Mouse (Mus musculus) frontal cortex, postnatal 10 days (tissue): Measurements from ENCODE around the gene D2hgdh.

Experiments
- DNase-seq, 2 experiments: peaks; one replicate each; pipeline ENCODE4 v3.0.0; 2022; ENCODE audit warnings: low spot score in 2 of 2, mixed read lengths in 1 of 2

Gene D2hgdh

GRCm38 (mm10) chr1:93824609-93825008 is at the start of gene D2hgdh:
Gene D2hgdh (plus strand): TSS chr1:93824909.
- DNase-seq, result no peak

DNA sequence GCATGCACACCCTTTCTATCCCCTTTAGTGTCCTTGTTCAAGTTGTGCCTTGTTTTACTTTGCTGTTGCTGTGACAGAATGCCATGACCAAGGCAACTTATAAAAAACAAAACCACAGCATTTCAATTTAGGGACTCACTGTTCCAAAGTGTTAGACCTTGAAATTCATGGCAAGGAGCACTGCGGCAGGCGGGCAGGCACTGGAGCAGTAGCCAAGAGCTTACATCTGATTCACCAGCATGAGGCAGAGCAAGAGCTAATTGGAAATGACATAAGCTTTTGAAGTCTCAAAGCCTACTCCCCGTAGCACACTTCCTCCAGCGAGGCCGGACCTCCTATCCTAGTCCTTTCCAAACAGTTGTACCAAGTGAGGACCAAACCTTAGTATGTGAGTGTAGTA is 48.0 kb upstream of the D2hgdh start:
- no peak for DNase-seq

DNA sequence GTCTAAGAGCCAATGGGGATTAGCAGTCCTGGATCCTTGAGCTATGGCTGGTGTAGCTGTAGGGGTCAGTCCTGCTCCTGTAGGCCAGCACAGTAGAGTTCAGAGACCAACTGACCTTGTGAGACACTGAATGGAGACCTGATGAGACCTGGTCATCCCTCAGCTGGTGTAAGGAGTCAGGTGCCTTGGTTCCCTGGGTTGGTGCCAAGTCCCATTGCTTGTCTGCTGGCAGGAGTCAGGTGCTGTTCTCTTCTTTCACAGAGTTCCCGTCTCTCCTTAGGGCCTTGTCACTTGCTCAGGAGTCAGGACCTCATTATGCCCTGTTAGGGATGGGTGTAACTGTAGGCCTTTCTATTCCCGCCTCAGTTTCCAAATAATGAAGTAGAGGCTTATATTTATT is 37.8 kb upstream of the D2hgdh start:
- DNase-seq, result no peak

DNA sequence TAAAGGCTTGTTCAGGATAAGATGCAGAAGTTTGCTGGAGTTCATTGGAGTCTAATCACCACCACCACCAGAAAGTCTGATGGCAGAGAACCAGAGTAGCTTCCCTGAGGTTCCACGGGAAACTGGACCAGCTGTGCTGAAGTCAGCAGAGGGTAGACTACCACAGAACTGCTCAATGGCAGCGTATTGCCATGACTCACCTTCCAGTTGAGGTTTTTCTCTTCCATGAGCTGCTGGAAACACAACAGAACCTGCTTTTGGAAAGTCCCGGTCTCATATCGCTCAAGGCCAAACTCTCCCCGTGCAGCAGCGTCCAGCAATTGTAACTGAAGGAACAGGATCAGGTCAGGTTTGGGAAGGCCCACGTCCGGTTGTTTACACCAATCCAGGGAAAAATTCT is 30.2 kb upstream of the D2hgdh start:
- no peak for DNase-seq

DNA sequence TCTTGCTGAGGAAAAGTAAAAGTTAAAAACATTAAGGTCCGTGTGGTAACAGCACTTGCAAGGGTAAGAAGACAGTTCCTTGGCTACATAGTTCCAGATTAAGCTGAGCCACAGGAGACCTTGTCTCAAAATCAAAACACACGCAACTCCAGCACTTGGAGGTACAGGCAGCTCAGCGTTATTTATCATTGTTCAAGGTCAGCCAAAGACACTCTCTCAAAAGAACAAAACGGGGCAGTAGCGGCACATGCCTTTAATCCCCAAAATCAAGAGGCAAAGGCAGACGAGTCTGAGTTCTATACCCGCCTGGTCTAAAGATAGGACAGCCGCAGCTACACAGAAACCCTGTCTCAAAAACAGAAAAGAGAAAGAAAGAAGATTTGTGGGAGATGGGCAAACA is 28.8 kb upstream of the D2hgdh start:
- DNase-seq, result no peak

DNA sequence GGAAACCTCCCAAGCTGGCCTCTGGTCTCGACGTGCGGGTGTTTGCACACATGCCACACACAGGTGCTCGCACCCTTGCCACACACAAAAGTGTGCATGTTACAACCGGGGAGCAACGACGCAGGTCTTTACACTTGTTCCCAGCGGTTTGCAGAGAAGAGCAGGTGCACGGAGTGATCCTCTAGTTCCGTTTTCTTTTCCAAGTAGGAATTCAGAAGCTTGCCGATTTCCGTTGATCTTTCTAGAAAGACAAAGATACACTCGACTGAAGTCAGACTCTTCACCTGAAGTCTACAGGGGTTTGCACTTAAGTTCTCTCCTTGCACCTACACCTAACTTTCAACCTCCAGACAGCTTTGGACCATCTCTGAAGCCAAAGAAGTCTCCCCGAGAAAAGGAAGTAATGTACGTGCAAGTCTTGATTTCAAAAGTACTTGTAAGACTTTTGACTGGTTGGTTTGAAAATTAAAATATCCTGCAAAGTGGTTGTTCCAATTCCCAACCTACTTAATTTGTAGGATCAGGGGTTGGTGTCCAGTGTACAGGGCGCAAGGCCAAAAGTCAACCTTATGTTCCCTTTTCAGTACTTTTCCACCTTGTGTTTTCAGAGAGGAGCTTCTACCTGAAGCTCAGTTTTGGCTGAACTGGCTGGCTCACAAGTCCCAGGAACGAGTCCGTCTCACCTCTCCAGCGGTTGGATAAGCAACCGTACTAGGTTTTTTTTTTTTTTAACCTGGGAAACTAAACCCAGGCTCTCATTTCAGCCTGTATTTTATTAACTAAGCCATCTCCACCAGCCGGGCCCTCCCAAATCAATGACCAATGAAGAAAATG is 23.8 kb upstream of the D2hgdh start:
- DNase-seq, result no peak

DNA sequence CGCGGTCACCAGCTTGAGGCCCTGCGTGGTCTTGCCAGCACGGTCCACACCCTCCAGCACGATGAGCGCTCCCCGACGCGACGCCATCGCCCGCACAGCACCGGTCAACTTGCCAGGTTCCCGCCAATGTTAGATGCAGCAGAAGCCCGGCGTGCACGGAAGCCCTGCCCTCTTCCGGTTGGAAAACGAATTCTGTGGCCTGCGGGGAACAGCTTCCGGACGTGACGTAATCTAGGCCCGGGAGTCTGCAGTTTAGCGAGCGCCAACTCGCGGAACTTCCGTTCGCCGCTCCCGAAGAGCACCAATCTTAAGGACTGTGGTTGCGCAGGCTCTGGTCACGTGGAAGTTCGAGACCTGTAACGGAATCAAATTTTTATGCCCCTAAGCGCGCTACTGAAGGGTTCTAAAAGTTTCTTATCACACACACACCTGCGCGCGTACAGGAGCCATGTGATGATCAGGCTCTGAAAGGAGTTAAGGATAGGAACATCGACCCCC is 22.9 kb upstream of the D2hgdh start, which contains the start of gene Dtymk:
TSS of gene Dtymk (minus strand) at position 194 of the 498 bp plus-strand sequence.
- DNase-seq, result peak; percentile 88 to 92

- no peak for DNase-seq
These were observed 21.9 kb upstream of the D2hgdh start for GRCm38 (mm10) chr1:93802771-93803170.

GRCm38 (mm10) chr1:93803556-93804507 is 20.9 kb upstream of the D2hgdh start, which contains the start of gene Ing5:
Gene Ing5 (plus strand): TSS chr1:93803965.
- peak; percentile 97 to 100 for DNase-seq

GRCm38 (mm10) chr1:93804818-93805217 is 19.9 kb upstream of the D2hgdh start:
- no peak for DNase-seq

- no peak for DNase-seq
These were observed 19.3 kb upstream of the D2hgdh start for GRCm38 (mm10) chr1:93805221-93805951.

GRCm38 (mm10) chr1:93808871-93809270 is 15.8 kb upstream of the D2hgdh start:
- DNase-seq, result no peak

DNA sequence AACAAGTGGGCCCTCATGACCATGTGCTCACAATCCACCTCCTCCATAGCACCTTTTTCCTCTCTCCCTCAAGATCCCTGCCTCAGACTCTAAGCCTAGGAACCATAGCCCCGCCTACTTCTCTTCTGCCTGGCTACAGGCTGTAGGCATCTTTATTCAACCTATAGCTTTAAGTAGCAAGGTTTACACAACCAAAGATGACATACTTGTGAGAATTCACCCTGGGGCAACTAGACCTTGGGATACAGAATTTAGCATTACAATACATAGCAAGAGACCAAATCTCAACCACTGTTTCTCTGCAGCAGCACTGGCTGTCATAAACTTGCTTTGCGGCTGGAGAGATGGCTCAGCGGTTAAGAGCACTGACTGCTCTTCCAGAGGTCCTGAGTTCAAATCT is 14.7 kb upstream of the D2hgdh start:
- no peak for DNase-seq

DNA sequence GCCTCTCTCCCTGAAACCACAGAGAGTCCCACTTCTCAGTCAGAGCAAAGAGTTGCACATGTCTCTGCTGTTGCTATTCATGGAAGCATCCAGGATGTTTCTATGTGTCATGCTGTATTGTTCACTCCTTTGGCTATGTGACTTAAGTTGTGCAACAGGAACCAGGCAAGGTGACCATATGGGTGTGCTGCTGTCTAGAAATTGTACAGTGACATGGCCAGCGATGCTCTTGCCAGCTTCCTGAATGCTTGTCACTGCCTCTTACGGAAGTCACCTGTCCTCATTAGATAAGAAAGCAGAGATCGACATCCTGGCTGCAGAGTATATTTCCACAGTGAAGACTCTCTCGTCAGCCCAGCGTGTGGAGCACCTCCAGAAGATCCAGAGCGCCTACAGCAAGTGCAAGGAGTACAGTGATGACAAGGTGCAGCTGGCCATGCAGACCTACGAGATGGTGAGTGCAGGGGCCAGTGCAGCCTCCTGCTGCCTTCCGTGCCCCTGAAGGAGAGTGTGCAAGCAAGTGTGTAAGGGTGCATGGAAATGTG is 13.1 kb upstream of the D2hgdh start:
- DNase-seq, result no peak

GRCm38 (mm10) chr1:93817823-93818532 is 6.7 kb upstream of the D2hgdh start:
- DNase-seq, result no peak

- no peak for DNase-seq
These were observed 6.0 kb upstream of the D2hgdh start for GRCm38 (mm10) chr1:93818722-93819121.

- no peak for DNase-seq
These were observed 763 bp upstream of the D2hgdh start for GRCm38 (mm10) chr1:93823796-93824495.

DNA sequence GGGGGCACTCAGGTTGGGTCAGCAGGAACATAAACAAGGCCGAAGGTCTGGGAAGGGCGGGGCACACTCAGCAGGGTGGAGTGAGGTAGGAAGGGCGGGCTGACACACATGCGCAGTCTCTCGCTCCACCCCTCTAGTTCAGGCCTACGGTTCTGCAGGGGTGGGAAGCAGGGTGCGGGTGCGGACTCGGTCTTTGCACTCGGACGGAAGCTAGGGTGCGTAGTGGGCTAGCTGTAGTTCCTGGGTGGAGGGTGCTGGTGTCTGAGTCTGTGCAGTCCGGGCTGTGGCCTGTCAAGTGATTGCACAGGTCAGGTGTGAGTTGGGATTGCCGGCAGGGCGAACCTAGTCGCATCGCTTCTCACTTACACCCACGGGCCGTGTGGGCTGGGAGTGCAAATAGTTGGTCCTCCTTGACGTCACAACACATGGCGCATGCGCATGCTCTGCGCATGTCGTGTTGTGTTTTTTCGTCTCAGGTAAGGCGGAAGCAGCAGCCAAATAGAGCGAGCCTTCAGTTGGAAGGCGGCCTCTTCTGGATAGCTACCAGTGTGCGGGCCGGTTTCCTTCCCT is 481 bp downstream of the D2hgdh start:
- DNase-seq, result peak; percentile 91 to 94

DNA sequence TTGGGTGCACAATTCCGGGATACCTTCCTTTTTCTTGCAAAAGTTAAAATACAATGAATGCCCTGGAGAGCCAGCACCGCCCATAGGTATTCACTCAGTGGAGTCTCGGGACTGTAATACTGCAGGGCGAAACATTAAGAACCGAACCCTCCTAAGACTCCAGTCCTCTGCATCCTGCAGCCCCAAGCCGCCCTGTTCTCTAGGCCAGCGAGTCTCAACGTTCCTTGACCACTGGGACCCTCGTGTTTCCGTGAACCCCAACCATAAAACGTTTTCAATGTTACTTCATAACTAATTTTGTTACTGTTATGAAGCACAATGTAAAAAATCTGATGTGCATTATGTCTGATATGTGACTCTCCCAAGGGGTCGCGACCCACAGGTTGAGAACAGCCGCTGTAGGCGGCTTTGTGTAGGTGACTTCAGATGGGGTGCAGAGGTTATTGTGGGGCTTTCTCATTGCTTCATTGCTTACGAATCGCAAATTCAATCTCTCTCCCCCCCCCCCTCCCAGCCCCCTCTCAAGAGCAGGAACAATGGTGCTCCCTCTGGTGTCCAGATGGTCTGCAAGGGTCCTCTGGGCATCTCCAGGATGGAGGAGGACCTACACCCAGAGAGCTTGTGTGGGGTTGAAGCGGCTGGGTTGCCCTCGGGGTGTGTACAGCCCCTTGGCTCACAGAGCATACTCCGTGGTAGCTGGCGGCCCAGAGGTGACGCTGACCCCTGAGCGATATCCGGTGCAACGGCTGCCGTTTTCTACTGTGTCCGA is 1.2 kb downstream of the D2hgdh start:
- no peak for DNase-seq
